Mouse (Mus musculus) ovary, adult 18-20 months (tissue): ENCODE results near the gene Hoxd1.

ENCODE experiments used
- DNase-seq: peaks from one replicate; pipeline ENCODE4 v3.0.0; 2022; ENCODE audit warnings: low spot score, mixed read lengths

Gene Hoxd1

DNA sequence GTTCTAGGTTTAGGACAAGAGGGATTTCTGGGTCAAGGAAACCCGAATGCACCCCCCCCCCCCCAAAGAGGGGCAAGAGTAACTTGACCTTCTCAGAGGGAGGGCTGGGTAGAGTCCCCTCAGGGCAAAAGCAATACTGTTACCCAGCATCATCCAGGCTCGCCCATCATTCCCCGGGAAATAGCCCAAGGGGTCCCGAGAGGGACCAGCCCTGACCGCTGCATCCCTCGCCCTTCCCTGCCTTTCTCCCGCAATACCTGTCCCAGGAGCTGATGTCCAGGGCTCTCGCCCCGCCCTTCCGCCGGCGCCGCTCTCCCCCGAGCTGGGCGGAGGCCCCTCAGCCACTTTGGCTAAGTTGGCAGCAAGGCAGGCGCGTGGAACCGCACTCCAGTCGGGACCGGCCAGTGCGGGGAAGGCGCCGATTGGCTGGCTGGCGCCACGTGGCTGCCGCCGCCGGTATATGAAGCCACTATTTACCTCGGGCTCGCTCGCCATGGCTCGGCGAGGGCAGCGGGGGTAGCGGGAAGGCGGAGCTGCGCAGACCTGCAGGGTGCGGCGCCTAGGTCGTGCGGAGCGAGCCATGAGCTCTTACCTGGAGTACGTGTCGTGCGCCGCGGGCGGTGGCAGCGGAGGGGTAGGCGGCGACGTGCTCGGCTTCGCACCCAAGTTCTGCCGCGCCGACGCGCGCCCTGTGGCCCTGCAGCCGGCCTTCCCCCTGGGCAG, at the start of gene Hoxd1:
Gene Hoxd1 (plus strand): TSS at position 459 of the 723 bp plus-strand sequence.
- DNase-seq = peak; percentile 39

- no peak for DNase-seq
Observed at GRCm38 (mm10) chr2:74713239-74714150, 49.3 kb upstream of the Hoxd1 start.

DNA sequence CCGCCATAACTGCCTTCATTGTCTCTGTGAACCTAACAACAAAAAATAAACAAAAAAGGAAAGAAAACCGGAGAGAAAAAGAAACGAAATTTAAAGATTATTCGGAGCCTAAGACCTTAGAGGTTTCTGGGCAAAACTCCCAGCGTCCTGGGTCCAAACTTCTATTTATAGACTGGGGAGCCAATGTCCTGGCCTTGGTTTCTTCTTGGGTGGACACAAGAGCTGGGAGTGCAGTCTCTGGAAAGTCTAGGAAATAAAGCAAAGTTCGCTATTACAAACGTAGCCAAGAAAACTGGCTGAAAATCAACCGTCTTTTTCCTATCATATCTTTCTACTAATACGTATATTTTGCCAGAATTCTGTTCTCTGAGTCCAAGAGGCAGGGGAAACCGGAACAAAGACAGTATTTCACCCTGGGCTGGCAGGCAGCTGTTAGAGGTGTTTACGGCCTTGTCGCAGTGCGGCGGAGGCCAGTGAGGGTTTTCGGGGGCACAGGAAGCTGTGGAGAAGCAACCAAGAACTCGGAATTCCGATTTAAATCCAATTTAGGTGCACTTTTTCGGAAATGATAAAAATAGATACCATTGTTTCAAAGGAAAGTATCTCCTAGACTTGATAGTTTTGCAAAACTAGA, 48.5 kb upstream of the Hoxd1 start:
- DNase-seq = no peak

GRCm38 (mm10) chr2:74714881-74715280, 47.9 kb upstream of the Hoxd1 start:
- DNase-seq = no peak

DNA sequence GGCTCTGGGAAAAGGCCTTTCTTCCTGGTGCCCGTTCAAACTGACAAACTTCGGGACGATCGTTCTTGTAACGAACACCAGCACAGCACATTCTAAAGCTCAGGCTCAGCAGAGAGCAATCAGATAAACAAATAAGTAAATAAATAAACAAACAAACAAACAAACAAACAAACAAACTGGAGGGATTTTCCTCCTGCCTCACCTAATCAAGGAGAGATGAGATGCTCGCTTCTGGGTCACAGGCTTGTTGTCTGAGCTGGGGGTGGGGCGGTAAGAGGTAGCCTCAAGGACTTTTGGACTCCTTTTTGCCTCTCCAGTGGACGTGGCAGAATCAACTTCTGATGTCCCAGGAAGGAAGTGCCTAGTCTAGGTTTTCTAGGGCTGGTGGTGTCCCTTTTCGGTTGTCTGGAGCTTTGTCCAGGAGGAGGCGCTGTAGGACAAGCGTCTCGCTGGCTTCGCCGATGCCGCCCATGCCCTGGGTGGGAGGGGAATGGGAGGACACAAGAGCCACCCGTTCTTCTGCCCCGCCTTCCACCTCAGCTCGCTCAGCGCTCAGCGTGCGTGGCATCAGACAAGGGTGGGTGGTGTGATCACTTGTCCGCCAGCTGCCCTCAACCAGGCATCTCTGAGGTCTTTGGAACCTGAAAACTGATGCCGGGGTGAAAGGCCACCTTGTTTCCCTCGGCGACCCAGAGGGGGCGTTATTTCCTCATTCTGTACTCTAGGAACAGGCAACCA, 47.1 kb upstream of the Hoxd1 start:
- DNase-seq = peak; percentile 86

DNA sequence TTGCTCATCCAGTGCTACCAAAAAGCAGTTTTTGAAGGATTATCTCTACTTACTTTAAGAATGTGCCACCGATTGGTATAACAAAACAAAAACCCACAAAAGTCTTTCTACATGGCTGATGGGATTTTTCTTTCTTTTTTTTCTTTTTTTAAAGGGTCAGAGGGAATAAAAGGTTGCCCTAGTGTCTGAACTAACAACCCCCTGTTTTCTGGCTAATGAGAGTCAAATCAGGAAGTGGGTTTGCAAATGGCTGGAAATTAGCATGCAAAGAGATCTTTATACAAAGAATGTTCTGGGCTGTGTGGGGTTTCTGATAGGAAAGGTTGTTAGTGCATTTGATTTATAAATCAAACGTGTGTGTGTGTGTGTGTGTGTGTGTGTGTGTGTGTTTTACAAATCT, 42.4 kb upstream of the Hoxd1 start:
- DNase-seq = no peak

DNA sequence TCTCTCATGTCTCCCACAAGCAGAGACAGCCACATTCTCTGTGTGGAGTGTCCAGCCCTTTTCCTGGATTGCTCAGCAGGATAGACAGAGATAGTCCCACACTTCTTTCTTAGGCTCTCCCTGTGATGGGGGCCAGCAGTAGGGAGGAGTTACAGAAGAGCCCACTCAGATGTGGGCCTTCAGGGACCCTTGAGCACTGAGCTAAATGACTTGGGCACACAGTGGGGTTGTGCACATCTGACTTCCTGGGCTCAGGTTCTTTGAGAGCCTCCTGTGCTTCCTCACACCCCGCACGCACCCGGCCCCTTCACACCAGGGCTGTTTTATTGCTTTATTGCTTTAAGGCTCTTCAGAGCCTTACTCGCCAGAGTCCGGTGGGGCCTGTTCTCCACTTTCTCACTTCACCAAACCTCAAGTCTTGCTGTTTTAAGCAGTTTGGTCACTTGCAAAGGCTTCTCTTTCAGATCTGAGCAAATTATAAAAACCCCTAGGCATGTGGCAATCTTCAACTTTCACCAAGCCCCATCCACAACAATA, 41.8 kb upstream of the Hoxd1 start:
- DNase-seq = no peak

DNA sequence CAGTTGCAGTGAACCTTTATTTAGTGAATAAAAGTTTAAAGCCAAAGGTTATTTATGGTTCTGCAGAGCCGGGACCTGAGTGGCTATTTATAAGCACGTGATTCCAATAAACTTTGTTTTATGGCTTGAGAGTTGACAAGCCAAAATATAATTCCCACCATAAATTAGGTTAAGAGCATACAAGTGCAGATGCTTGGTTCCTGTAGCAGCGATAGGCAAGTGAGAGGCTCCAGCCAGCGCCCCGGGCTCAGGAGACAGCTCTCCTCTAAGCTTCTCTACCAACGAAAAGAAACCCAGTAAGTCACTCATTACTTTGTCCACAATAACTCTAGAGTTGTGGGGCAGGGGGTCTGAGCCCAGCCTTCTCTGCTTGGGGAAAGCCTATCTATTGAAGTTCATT, 40.9 kb upstream of the Hoxd1 start:
- no peak for DNase-seq

GRCm38 (mm10) chr2:74722949-74723348, 39.8 kb upstream of the Hoxd1 start:
- no peak for DNase-seq

GRCm38 (mm10) chr2:74724244-74725015, 38.4 kb upstream of the Hoxd1 start:
- no peak for DNase-seq

- no peak for DNase-seq
Observed at GRCm38 (mm10) chr2:74725171-74725570, 37.6 kb upstream of the Hoxd1 start.

- DNase-seq = no peak
Observed at GRCm38 (mm10) chr2:74726551-74726950, 36.2 kb upstream of the Hoxd1 start, which contains the start of gene Gm28230. Gene Gm28230, plus strand, starts transcription at chr2:74726728.

- no peak for DNase-seq
Observed at GRCm38 (mm10) chr2:74726973-74727639, 35.7 kb upstream of the Hoxd1 start.

- no peak for DNase-seq
Observed at GRCm38 (mm10) chr2:74727640-74728302, 35.0 kb upstream of the Hoxd1 start.

DNA sequence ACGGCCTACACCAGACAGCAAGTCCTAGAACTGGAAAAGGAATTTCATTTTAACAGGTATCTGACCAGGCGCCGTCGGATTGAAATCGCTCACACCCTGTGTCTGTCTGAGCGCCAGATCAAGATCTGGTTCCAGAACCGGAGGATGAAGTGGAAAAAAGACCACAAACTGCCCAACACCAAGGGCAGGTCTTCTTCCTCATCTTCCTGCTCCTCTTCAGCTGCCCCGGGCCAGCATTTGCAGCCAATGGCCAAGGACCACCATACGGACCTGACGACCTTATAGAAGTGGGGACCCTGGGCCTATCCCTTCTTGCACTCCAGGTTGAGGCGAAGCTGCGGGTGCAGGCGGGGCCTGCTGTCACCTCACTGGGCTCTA, 34.5 kb upstream of the Hoxd1 start:
- no peak for DNase-seq

GRCm38 (mm10) chr2:74730331-74730730, 32.4 kb upstream of the Hoxd1 start:
- no peak for DNase-seq

GRCm38 (mm10) chr2:74731055-74731454, 31.7 kb upstream of the Hoxd1 start:
- DNase-seq = no peak

DNA sequence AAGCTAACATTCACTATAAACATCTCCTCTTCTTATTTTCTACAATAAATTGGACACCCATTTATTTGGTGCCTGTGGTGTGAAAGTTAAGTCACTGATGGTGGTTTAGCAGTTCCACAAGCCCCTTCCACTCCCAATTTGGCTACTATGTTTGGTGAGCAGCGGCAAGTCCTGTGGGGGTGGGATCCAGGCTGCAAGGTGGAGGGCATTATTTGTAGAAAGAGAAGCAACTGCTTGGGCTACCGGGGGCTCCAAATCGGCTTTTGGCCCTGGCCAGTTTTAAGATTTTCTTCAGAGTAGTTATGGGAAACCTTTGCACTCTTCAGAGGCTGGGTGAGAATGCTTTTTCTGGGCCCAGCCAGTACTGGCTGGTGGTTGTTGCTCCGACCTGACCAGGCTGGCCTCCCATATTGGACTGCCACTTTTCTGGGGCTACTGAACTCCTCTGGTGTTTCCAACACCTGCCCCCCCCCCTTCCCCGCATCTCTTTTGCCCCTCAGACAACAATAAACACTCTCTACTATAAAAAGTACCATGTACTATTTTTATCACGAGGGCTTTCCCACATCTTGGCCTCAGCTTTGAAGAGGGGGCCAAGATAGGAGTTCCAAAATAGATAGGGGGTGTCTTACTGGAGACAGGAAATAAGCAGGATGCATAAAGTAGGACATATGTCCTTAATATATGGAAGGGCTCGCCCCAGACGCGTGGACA, 30.8 kb upstream of the Hoxd1 start:
- DNase-seq = no peak
